Mouse (Mus musculus): ENCODE results near the gene Epn2.
A peak's percentile ranks its signal among the peaks of the same experiment; 100 is the strongest.
"Not testable (repeated sequence)": the region's sequence is repeated elsewhere in the genome, so short reads cannot be mapped to it uniquely, and the experiment has no call there.

The Epn2 gene

GRCm38 (mm10) chr11:61590516-61591213 lies 11.2 kb upstream of the Epn2 start:
- DNase-seq (ENCODE audit: low spot score), result peak; percentile 70

- no peak for DNase-seq (ENCODE audit: low spot score)
Measured at GRCm38 (mm10) chr11:61585421-61585820, 5.9 kb upstream of the Epn2 start.

- no peak for DNase-seq (ENCODE audit: low spot score)
Measured at GRCm38 (mm10) chr11:61584830-61585229, 5.3 kb upstream of the Epn2 start.

GRCm38 (mm10) chr11:61584096-61584495 lies 4.6 kb upstream of the Epn2 start:
- DNase-seq (ENCODE audit: low spot score), result no peak

- not testable (repeated sequence) for DNase-seq (ENCODE audit: low spot score)
Measured at GRCm38 (mm10) chr11:61582808-61583207, 3.3 kb upstream of the Epn2 start.

- no peak for DNase-seq (ENCODE audit: low spot score)
Measured at GRCm38 (mm10) chr11:61579878-61580381, 443 bp upstream of the Epn2 start.

GRCm38 (mm10) chr11:61578541-61578982 lies 925 bp downstream of the Epn2 start:
- peak; percentile 18 for DNase-seq (ENCODE audit: low spot score)

GRCm38 (mm10) chr11:61577991-61578390 lies 1.5 kb downstream of the Epn2 start:
- DNase-seq (ENCODE audit: low spot score), result no peak

GRCm38 (mm10) chr11:61577349-61577748 lies 2.1 kb downstream of the Epn2 start:
- DNase-seq (ENCODE audit: low spot score), result peak; percentile 54

GRCm38 (mm10) chr11:61573266-61573665 lies 6.2 kb downstream of the Epn2 start:
- DNase-seq (ENCODE audit: low spot score), result no peak

- no peak for DNase-seq (ENCODE audit: low spot score)
Measured at GRCm38 (mm10) chr11:61571225-61571624, 8.3 kb downstream of the Epn2 start.

GRCm38 (mm10) chr11:61569671-61570070 lies 9.8 kb downstream of the Epn2 start:
- DNase-seq (ENCODE audit: low spot score), result no peak

- DNase-seq (ENCODE audit: low spot score), result peak; percentile 78
Measured at GRCm38 (mm10) chr11:61564566-61564965, 14.9 kb downstream of the Epn2 start.

GRCm38 (mm10) chr11:61563939-61564338 lies 15.5 kb downstream of the Epn2 start:
- DNase-seq (ENCODE audit: low spot score), result no peak

GRCm38 (mm10) chr11:61562421-61562820 lies 17.1 kb downstream of the Epn2 start:
- peak; percentile 50 for DNase-seq (ENCODE audit: low spot score)

GRCm38 (mm10) chr11:61559572-61559971 lies 19.9 kb downstream of the Epn2 start:
- DNase-seq (ENCODE audit: low spot score), result no peak

GRCm38 (mm10) chr11:61553015-61553754 lies 26.3 kb downstream of the Epn2 start:
- no peak for DNase-seq (ENCODE audit: low spot score)

GRCm38 (mm10) chr11:61550631-61551030 lies 28.9 kb downstream of the Epn2 start:
- DNase-seq (ENCODE audit: low spot score), result no peak

- DNase-seq (ENCODE audit: low spot score), result no peak
Measured at GRCm38 (mm10) chr11:61547710-61548109, 31.8 kb downstream of the Epn2 start.

- no peak for DNase-seq (ENCODE audit: low spot score)
Measured at GRCm38 (mm10) chr11:61546452-61546851, 33.0 kb downstream of the Epn2 start.

GRCm38 (mm10) chr11:61545586-61545985 lies 33.9 kb downstream of the Epn2 start:
- DNase-seq (ENCODE audit: low spot score), result no peak

GRCm38 (mm10) chr11:61541106-61541505 lies 38.4 kb downstream of the Epn2 start:
- no peak for DNase-seq (ENCODE audit: low spot score)

GRCm38 (mm10) chr11:61540642-61541041 lies 38.8 kb downstream of the Epn2 start:
- no peak for DNase-seq (ENCODE audit: low spot score)
